Mouse (Mus musculus) cerebellum, postnatal 36 days (tissue): ENCODE results near the gene Vmn1r138.
"Not testable (repeated sequence)": the region's sequence is repeated elsewhere in the genome, so short reads cannot be mapped to it uniquely, and the experiment has no call there.

Experiments used
- DNase-seq, 2 experiments: peaks; one replicate each; pipeline ENCODE4 v3.0.0; 2021 to 2022; ENCODE audit warnings: mixed read lengths in 2 of 2

The Vmn1r138 gene

GRCm38 (mm10) chr7:22028797-22029196 is at the start of gene Vmn1r138:
Gene Vmn1r138, minus strand, starts transcription at chr7:22028897.
- DNase-seq, result not testable (repeated sequence)

GRCm38 (mm10) chr7:22068757-22069156 is 40.1 kb upstream of the Vmn1r138 start, which contains the start of gene Vmn1r139:
Gene Vmn1r139, plus strand, starts transcription at chr7:22069057.
- DNase-seq, result not testable (repeated sequence)

DNA sequence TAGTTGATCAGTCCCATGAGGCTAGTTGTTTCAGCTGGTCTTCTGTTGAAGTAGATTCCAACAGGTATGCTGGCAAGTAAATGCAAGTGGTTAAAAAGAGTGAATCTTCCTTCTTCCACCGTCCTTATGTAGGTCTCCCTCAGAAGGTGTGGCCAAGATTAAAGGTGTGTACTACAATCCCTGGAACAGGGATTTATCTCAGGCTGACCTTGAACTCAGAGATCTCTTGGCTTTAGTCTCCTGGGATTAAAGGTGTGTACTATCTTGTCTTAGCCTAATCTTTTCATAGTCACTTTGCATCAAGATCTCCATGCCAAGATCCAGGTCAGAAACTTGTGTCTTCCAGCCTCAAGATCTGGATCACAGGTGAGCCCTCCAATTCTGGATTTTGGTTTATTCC is 27.5 kb upstream of the Vmn1r138 start, which contains the start of gene Gm6176:
Gene Gm6176, minus strand, starts transcription at position 101 of the 400 bp plus-strand sequence.
- DNase-seq, result not testable (repeated sequence)

- not testable (repeated sequence) for DNase-seq
These were observed 34.4 kb downstream of the Vmn1r138 start, which contains the start of gene Vmn1r137 for GRCm38 (mm10) chr7:21994287-21994686. Gene Vmn1r137, plus strand, starts transcription at chr7:21994587.
